Mouse (Mus musculus): ENCODE data around the gene Olfr1209. TPM values are rescaled to one million over a fixed set of nuclear protein-coding genes. Genes with fewer than 3 reads are reported as not detected.

Gene Olfr1209
- total RNA-seq (2014; fragmentation: Nextera tagmentation) (not detected in 2 replicates), total RNA-seq (2017) (not detected in 2 replicates)

DNA sequence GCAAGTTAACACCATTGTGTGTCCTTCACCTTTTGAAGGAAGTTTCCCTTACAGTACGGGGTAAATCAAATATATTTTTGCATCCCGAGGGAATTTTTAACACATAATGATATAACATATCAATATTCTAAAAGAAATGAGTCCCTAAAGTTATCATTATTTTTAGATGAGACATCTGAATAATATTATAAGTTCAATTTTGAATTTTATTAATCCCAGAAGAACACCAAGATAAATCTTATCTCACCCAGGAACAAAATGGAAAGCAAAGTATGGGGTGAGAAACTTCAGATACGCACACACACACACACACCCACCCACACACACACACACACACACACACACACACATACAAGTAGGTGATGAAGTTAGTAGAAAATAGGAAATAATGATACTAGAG lies at the start of gene Olfr1209:
Gene Olfr1209 (minus strand): TSS at position 101 of the 400 bp plus-strand sequence.
- no peak for ATAC-seq (replicated peaks; ENCODE audit: low FRiP score, low TSS enrichment, poor library complexity, severe bottlenecking)

DNA sequence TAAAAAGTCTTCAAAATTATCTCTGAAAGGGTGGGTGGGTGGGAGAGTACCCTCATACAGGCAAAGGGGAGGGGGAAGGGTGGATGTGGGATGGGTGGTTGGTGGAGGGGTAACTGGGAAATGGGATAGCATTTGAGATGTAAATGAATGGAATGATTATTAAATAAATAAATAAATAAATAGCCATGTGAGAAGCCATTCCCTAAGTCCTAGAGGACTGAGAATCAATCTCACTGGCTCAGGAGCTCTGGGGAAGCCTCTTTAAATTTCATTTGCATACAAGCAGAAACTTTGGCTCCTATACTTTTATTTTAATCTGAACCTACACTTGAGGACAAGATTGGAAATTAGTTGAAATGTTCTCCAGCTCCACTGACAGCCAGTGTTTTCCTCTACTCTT lies 38.7 kb upstream of the Olfr1209 start, which contains the start of gene Olfr1212:
Gene Olfr1212 (plus strand): TSS at position 301 of the 400 bp plus-strand sequence.
- no peak for ATAC-seq (replicated peaks; ENCODE audit: low FRiP score, low TSS enrichment, poor library complexity, severe bottlenecking)

DNA sequence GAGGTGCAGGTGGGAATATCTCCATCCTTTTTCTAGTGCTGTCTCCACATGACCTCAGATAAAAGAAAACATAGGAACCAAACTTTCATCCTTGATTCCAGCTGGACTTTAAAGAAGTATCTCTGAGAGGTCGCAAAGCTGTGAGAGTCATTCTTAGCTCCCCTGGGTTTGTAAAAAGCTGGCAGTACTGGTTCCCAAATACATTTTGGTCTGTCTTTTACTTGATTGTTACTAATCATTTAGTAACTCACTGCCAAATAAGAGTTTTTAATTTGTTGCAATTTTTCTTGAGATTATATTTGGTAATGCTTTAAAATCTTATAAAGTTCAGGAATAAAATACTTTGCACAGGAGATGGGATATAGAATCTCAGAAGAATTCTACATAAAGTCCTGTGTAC lies 23.1 kb upstream of the Olfr1209 start, which contains the start of gene Olfr1211:
Gene Olfr1211 (minus strand): TSS at position 101 of the 400 bp plus-strand sequence.
- ATAC-seq (replicated peaks; ENCODE audit: low FRiP score, low TSS enrichment, poor library complexity, severe bottlenecking): no peak

DNA sequence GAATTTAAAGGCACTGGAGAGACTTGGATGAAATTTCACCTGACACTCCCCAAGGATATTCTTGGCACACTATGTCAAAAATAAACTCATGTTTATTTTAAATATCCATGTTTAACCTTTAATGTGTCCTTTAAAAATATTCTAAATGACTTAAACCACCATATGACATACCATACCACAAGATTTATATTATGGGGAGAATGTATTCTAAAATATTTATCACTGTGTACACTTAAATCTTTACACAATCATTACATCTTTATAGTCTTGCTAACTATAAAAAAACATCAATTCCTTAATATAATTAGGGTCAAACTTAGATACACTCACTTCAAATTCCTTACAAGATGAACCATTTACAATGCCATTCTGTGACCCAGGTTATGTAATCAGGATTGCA lies 12.7 kb downstream of the Olfr1209 start, which contains the start of gene Olfr1208:
Gene Olfr1208 (minus strand): TSS at position 101 of the 400 bp plus-strand sequence.
- ATAC-seq (replicated peaks; ENCODE audit: low FRiP score, low TSS enrichment, poor library complexity, severe bottlenecking): no peak

DNA sequence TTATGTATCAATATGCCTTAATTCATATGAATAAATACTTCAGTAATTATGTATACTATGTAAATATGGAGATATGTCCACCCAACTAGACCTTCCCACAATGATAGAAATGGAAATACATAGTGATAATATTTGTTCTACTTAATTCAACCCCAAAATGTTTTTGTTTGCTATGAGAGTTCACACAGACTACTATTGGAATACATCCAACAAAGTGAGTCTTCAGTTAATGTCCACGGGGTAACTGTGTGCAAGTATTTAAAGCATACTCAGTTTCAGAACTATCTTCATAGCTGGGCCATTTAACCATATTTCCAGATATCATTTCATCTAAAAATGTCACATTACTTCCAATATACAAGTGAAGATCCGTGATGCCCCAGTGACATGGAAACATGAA lies 52.0 kb downstream of the Olfr1209 start, which contains the start of gene Olfr1206:
Gene Olfr1206 (plus strand): TSS at position 301 of the 400 bp plus-strand sequence.
- no peak for ATAC-seq (replicated peaks; ENCODE audit: low FRiP score, low TSS enrichment, poor library complexity, severe bottlenecking)

Other genes with a start within 250 kb of the Olfr1209 start
- not detected in 2 replicates for gene Olfr1193, start 239.5 kb downstream of the Olfr1209 start, total RNA-seq (2014; fragmentation: Nextera tagmentation)
- not detected in 2 replicates for gene Olfr1193, start 239.5 kb downstream of the Olfr1209 start, total RNA-seq (2017)
- not detected in 2 replicates for gene Olfr1195, start 226.0 kb downstream of the Olfr1209 start, total RNA-seq (2014; fragmentation: Nextera tagmentation)
- not detected in 2 replicates for gene Olfr1195, start 226.0 kb downstream of the Olfr1209 start, total RNA-seq (2017)
- not detected in 2 replicates for gene Olfr1196, start 210.6 kb downstream of the Olfr1209 start, total RNA-seq (2014; fragmentation: Nextera tagmentation)
- gene Olfr1196, start 210.6 kb downstream of the Olfr1209 start, total RNA-seq (2017): not detected in 2 replicates
- not detected in 2 replicates for gene Olfr1197, start 182.8 kb downstream of the Olfr1209 start, total RNA-seq (2014; fragmentation: Nextera tagmentation)
- gene Olfr1197, start 182.8 kb downstream of the Olfr1209 start, total RNA-seq (2017): not detected in 2 replicates
- not detected in 2 replicates for gene Olfr1198, start 163.8 kb downstream of the Olfr1209 start, total RNA-seq (2014; fragmentation: Nextera tagmentation)
- not detected in 2 replicates for gene Olfr1198, start 163.8 kb downstream of the Olfr1209 start, total RNA-seq (2017)
- not detected in 2 replicates for gene Olfr1199, start 154.7 kb downstream of the Olfr1209 start, total RNA-seq (2014; fragmentation: Nextera tagmentation)
- not detected in 2 replicates for gene Olfr1199, start 154.7 kb downstream of the Olfr1209 start, total RNA-seq (2017)
- gene Olfr1200, start 144.7 kb downstream of the Olfr1209 start, total RNA-seq (2014; fragmentation: Nextera tagmentation): not detected in 2 replicates
- gene Olfr1200, start 144.7 kb downstream of the Olfr1209 start, total RNA-seq (2017): not detected in 2 replicates
- gene Olfr1201, start 122.1 kb downstream of the Olfr1209 start, total RNA-seq (2014; fragmentation: Nextera tagmentation): not detected in 2 replicates
- not detected in 2 replicates for gene Olfr1201, start 122.1 kb downstream of the Olfr1209 start, total RNA-seq (2017)
- gene Olfr1202, start 100.7 kb downstream of the Olfr1209 start, total RNA-seq (2014; fragmentation: Nextera tagmentation): not detected in 2 replicates
- not detected in 2 replicates for gene Olfr1202, start 100.7 kb downstream of the Olfr1209 start, total RNA-seq (2017)
- not detected in 2 replicates for gene Olfr1205, start 85.4 kb downstream of the Olfr1209 start, total RNA-seq (2014; fragmentation: Nextera tagmentation)
- gene Olfr1205, start 85.4 kb downstream of the Olfr1209 start, total RNA-seq (2017): not detected in 2 replicates
- not detected in 2 replicates for gene Olfr1204, start 65.9 kb downstream of the Olfr1209 start, total RNA-seq (2014; fragmentation: Nextera tagmentation)
- gene Olfr1204, start 65.9 kb downstream of the Olfr1209 start, total RNA-seq (2017): not detected in 2 replicates
- gene Olfr1206, start 51.9 kb downstream of the Olfr1209 start, total RNA-seq (2014; fragmentation: Nextera tagmentation): not detected in 2 replicates
- gene Olfr1206, start 51.9 kb downstream of the Olfr1209 start, total RNA-seq (2017): not detected in 2 replicates
- gene Olfr1208, start 12.8 kb downstream of the Olfr1209 start, total RNA-seq (2014; fragmentation: Nextera tagmentation): not detected in 2 replicates
- not detected in 2 replicates for gene Olfr1208, start 12.8 kb downstream of the Olfr1209 start, total RNA-seq (2017)
- gene Olfr1211, start 23.0 kb upstream of the Olfr1209 start, total RNA-seq (2014; fragmentation: Nextera tagmentation): not detected in 2 replicates
- gene Olfr1211, start 23.0 kb upstream of the Olfr1209 start, total RNA-seq (2017): not detected in 2 replicates
- gene Olfr1212, start 38.8 kb upstream of the Olfr1209 start, total RNA-seq (2014; fragmentation: Nextera tagmentation): not detected in 2 replicates
- gene Olfr1212, start 38.8 kb upstream of the Olfr1209 start, total RNA-seq (2017): not detected in 2 replicates
- not detected in 2 replicates for gene Gm13762, start 65.1 kb upstream of the Olfr1209 start, total RNA-seq (2014; fragmentation: Nextera tagmentation)
- gene Gm13762, start 65.1 kb upstream of the Olfr1209 start, total RNA-seq (2017): not detected in 2 replicates
- gene Olfr1214, start 77.5 kb upstream of the Olfr1209 start, total RNA-seq (2014; fragmentation: Nextera tagmentation): not detected in 2 replicates
- gene Olfr1214, start 77.5 kb upstream of the Olfr1209 start, total RNA-seq (2017): not detected in 2 replicates
- gene Olfr1215, start 91.8 kb upstream of the Olfr1209 start, total RNA-seq (2014; fragmentation: Nextera tagmentation): not detected in 2 replicates
- not detected in 2 replicates for gene Olfr1215, start 91.8 kb upstream of the Olfr1209 start, total RNA-seq (2017)
- gene Olfr1216, start 103.2 kb upstream of the Olfr1209 start, total RNA-seq (2014; fragmentation: Nextera tagmentation): not detected in 2 replicates
- gene Olfr1216, start 103.2 kb upstream of the Olfr1209 start, total RNA-seq (2017): not detected in 2 replicates
- not detected in 2 replicates for gene Olfr1217, start 116.9 kb upstream of the Olfr1209 start, total RNA-seq (2014; fragmentation: Nextera tagmentation)
- gene Olfr1217, start 116.9 kb upstream of the Olfr1209 start, total RNA-seq (2017): not detected in 2 replicates
- gene Olfr1218, start 146.0 kb upstream of the Olfr1209 start, total RNA-seq (2014; fragmentation: Nextera tagmentation): not detected in 2 replicates
- not detected in 2 replicates for gene Olfr1218, start 146.0 kb upstream of the Olfr1209 start, total RNA-seq (2017)
- not detected in 2 replicates for gene Olfr1219, start 168.4 kb upstream of the Olfr1209 start, total RNA-seq (2014; fragmentation: Nextera tagmentation)
- not detected in 2 replicates for gene Olfr1219, start 168.4 kb upstream of the Olfr1209 start, total RNA-seq (2017)
- gene Olfr1220, start 191.7 kb upstream of the Olfr1209 start, total RNA-seq (2014; fragmentation: Nextera tagmentation): not detected in 2 replicates
- not detected in 2 replicates for gene Olfr1220, start 191.7 kb upstream of the Olfr1209 start, total RNA-seq (2017)
- gene Olfr1221, start 202.1 kb upstream of the Olfr1209 start, total RNA-seq (2014; fragmentation: Nextera tagmentation): not detected in 2 replicates
- gene Olfr1221, start 202.1 kb upstream of the Olfr1209 start, total RNA-seq (2017): not detected in 2 replicates
- gene Olfr1222, start 217.9 kb upstream of the Olfr1209 start, total RNA-seq (2014; fragmentation: Nextera tagmentation): not detected in 2 replicates
- gene Olfr1222, start 217.9 kb upstream of the Olfr1209 start, total RNA-seq (2017): not detected in 2 replicates
- gene Olfr1223, start 236.4 kb upstream of the Olfr1209 start, total RNA-seq (2014; fragmentation: Nextera tagmentation): not detected in 2 replicates
- not detected in 2 replicates for gene Olfr1223, start 236.4 kb upstream of the Olfr1209 start, total RNA-seq (2017)
- not detected in 2 replicates for gene Olfr1224-ps1, start 248.9 kb upstream of the Olfr1209 start, total RNA-seq (2014; fragmentation: Nextera tagmentation)
- not detected in 2 replicates for gene Olfr1224-ps1, start 248.9 kb upstream of the Olfr1209 start, total RNA-seq (2017)